Mouse (Mus musculus) neural tube, embryonic 15.5 days (tissue): ENCODE measurements around the gene Cpt1b. TPM values are rescaled to one million over a fixed set of nuclear protein-coding genes. Genes with fewer than 3 reads are reported as not detected.
A peak's percentile ranks its signal among the peaks of the same experiment; 100 is the strongest.

Source experiments
- ATAC-seq: fragments of 200-750 bp; cut with Nextera tagmentation; 2 replicates; pipeline ENCODE4 v1.8.0; 2017; ENCODE audit warnings: mild to moderate bottlenecking, moderate TSS enrichment, moderate library complexity; ENCODE audit not compliant: low FRiP score
- H3K27ac ChIP-seq: fragments of 300-500 bp; sonication (generic); replicated peaks from 2 replicates; pipeline ENCODE4 v1.5.1; 2015; ENCODE audit warnings: mild to moderate bottlenecking, inconsistent platforms
- H3K27me3 ChIP-seq: fragments of 300-500 bp; sonication (generic); replicated peaks from 2 replicates; pipeline ENCODE4 v1.6.1; 2015; ENCODE audit warnings: inconsistent platforms
- H3K36me3 ChIP-seq: fragments of 300-500 bp; sonication (generic); 2 replicates; pipeline ENCODE4 v1.6.1; 2015; ENCODE audit warnings: inconsistent platforms
- H3K4me1 ChIP-seq: fragments of 300-500 bp; sonication (generic); 2 replicates; pipeline ENCODE4 v1.6.1; 2015; ENCODE audit warnings: inconsistent platforms
- H3K4me2 ChIP-seq: fragments of 300-500 bp; sonication (generic); 2 replicates; pipeline ENCODE4 v1.6.1; 2015; ENCODE audit warnings: inconsistent platforms, mild to moderate bottlenecking, moderate library complexity
- H3K4me3 ChIP-seq: fragments of 300-500 bp; sonication (generic); replicated peaks from 2 replicates; pipeline ENCODE4 v1.5.1; 2015; ENCODE audit warnings: mild to moderate bottlenecking, inconsistent platforms
- H3K9ac ChIP-seq: fragments of 300-500 bp; sonication (generic); replicated peaks from 2 replicates; pipeline ENCODE4 v1.6.1; 2015; ENCODE audit warnings: mild to moderate bottlenecking, inconsistent platforms
- H3K9me3 ChIP-seq: fragments of 300-500 bp; sonication (generic); replicated peaks from 2 replicates; pipeline ENCODE4 v1.6.1; 2016; ENCODE audit warnings: inconsistent platforms
- WGBS: fragments of 180-500 bp; shearing (Covaris S2); methylation state at CpG from one replicate; pipeline ENCODE4 v1.1.7; 2015; ENCODE audit warnings: mixed read lengths; 5-methylcytosine and 5-hydroxymethylcytosine counted together
- polyA plus RNA-seq: library from polyadenylated mRNA; unstranded; fragments of >200 nt; fragmentation: Nextera tagmentation; extraction: Ambion mirVana; gene quantifications from 2 replicates; pipeline ENCODE4 v1.2.1, GENCODE M21; 2015

Cpt1b gene
- polyA plus RNA-seq, 1 experiment from 2014 or later = 1.2 TPM

DNA sequence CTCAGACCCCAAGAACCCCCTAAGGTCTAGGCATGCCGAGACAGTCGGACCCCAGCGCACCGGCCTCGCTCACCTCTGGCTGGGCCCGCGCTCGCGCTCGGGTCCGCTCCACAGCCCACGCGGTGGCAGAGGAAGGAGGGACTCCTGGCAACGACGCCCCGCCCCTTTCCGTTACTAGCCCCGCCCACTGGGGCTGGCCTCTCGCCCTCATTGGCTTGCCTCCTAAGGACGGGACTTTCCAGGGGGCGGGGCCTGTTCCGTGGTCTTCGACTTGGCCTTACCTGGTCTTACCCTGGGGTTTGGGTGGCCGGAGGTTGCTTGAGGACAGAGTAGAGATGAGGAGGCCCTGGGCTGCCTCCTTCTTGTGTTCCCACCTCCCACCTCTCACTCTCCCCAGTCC is 15.5 kb downstream of the Cpt1b start, which contains the start of gene Syce3:
Gene Syce3, minus strand, starts transcription at position 386 of the 400 bp plus-strand sequence.
- Histone ChIP-seq H3K27me3 (no peaks in the 10 kb centered on the region), H3K9me3 (peaks cover 6% of the 10 kb centered on the region; the same call in 1 of the 2 replicates), H3K27ac (no peak within 1 kb of the TSS), H3K4me2 (no peak within 1 kb of the TSS), H3K4me1 (no peaks in the 10 kb centered on the region), H3K4me3 (no peak within 1 kb of the TSS), H3K9ac (no peak within 1 kb of the TSS), H3K36me3 (no peaks in the 10 kb centered on the region; the same call in 1 of the 2 replicates)
- WGBS = 86% methylated on average over 24 of the region's 24 CpGs
- ATAC-seq = no peak

DNA sequence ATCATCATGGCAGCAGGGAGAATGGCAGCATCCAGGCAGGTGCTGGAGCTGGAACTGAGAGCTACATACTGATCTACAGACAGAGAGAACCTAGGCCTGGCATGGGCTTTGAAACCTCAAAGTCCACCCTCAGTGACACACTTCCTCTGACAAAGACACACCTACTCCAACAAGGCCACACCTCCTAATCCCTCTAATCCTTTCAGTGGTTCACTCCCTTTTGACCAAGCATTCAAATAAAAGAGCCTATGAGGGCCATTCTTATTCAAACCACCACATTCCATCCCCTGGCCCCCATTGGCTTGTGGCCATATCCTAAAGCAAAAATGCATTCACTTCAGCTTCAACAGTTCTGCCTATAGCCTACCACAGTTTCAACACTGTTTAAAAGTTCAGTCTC is 19.0 kb downstream of the Cpt1b start:
- ATAC-seq = no peak
- peaks cover 6% of the 10 kb centered on the region; the same call in 1 of the 2 replicates for H3K9me3 ChIP-seq
- no peak overlapping the region for H3K4me2 ChIP-seq
- no peaks in the 10 kb centered on the region; the same call in 1 of the 2 replicates for H3K36me3 ChIP-seq
- no peak overlapping the region for H3K4me3 ChIP-seq
- no peak overlapping the region for H3K27ac ChIP-seq
- no peaks in the 10 kb centered on the region for H3K4me1 ChIP-seq
- H3K9ac ChIP-seq = no peak overlapping the region
- no peaks in the 10 kb centered on the region for H3K27me3 ChIP-seq

DNA sequence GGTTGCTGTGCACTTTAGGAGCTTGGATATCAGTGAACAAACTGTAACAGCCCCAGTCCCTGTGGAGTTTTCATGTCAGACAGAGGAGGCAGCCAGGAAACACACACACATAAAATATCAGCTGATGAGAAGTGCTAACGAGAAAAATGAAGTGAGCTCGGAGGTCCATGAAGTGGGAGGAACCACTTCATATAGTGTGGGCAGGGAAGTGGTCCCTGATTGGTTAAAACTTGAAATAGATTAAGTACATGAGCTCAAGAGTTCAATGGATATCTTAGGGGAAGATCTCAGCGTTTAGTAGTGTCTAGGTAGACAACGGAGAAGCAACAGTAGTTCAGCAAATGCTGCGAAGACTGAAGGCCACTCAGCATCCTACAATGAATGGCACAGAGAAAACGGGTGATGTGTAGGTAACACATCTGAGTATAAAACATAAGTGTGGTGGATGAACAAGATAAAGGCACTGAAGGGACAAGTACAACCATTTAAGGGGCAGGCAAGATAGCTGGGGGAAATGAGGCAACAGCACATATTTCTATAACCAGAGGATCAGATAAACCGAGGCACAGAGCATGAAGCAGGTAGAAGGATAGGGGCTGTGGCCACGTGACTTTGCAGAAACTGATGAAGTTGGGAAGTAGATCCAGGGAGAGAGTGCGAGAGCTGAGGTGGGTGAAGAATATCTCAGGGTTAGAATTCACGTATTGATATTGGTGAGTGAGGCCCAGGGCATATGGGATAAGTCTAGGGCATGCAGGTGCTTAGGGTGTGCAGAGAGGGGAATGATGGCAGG is 20.6 kb downstream of the Cpt1b start:
- peaks cover 6% of the 10 kb centered on the region; the same call in 1 of the 2 replicates for H3K9me3 ChIP-seq
- no peaks in the 10 kb centered on the region for H3K4me1 ChIP-seq
- no peak overlapping the region for H3K4me3 ChIP-seq
- H3K36me3 ChIP-seq = no peaks in the 10 kb centered on the region; the same call in 1 of the 2 replicates
- no peak overlapping the region for H3K27ac ChIP-seq
- no peaks in the 10 kb centered on the region for H3K27me3 ChIP-seq
- no peak for ATAC-seq
- H3K4me2 ChIP-seq = no peak overlapping the region
- 87% methylated on average over 10 of the region's 10 CpGs for WGBS
- H3K9ac ChIP-seq = no peak overlapping the region

DNA sequence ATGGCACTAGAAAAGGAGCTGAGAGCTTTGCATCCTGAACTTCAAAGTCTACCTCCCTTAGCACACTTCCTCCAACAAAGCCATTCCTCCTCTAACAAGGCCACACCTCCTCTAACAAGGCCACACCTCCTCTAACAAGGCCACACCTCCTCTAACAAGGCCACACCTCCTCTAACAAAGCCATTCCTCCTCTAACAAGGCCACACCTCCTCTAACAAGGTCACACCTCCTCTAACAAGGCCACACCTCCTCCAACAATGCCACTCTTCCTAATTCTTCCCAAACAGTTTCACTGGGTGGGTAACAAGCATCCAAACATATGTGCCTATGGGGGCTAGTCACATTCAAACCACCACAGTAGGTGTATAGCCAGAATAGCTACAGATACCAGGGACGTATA is 23.2 kb downstream of the Cpt1b start:
- H3K36me3 ChIP-seq = no peaks in the 10 kb centered on the region
- H3K9me3 ChIP-seq = no peaks in the 10 kb centered on the region
- no peak overlapping the region for H3K27ac ChIP-seq
- no peak overlapping the region for H3K4me2 ChIP-seq
- H3K4me3 ChIP-seq = no peak overlapping the region
- no peaks in the 10 kb centered on the region for H3K27me3 ChIP-seq
- ATAC-seq = no peak
- H3K4me1 ChIP-seq = no peaks in the 10 kb centered on the region
- 93% methylated on average over 1 of the region's 1 CpGs for WGBS
- no peak overlapping the region for H3K9ac ChIP-seq

DNA sequence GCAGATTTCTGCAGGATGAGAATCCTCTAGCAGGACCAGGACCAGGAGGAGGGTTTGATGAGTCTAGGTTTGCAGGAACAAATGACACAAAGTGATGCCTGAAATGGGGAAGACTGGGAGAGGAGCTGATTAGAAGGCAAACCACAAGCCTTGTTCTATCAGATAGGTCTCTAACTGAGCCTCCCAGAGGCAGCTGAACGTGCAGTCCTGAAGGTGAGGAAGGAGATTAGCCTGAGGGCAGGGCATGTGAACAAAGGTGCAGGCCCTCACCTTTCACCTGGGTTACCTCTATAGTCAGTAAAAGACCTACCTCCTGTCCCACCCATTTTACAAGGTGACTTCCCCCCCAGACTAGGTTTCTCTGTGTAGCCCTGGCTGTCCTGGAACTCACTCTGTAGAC is 25.9 kb downstream of the Cpt1b start:
- Histone ChIP-seq H3K9me3 (no peaks in the 10 kb centered on the region), H3K9ac (no peak overlapping the region), H3K27ac (no peak overlapping the region), H3K27me3 (no peaks in the 10 kb centered on the region), H3K36me3 (no peaks in the 10 kb centered on the region), H3K4me3 (no peak overlapping the region), H3K4me2 (no peak overlapping the region), H3K4me1 (no peaks in the 10 kb centered on the region)
- ATAC-seq = no peak
- 67% methylated on average over 1 of the region's 1 CpGs for WGBS

DNA sequence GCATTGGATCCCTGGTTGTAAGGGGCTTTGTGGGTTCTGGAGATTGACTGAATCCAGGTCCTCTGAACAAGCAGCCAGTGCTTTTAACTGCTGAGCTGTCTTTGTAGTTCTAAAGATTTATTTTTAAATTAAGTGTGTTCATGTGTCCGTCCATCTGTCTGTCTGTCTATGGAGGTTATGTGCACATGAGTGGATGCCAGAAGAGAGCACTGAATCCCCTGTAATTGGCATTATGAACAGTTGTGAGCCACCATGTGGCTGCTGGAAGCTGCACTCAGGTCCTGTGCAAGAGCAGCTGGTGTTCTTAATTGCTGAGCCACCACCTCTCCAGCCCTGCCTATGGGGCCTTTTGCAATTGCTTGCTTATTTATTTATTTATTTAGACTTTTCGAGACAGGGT is 27.5 kb downstream of the Cpt1b start:
- H3K27ac ChIP-seq = no peak overlapping the region
- no peak overlapping the region for H3K9ac ChIP-seq
- WGBS = 63% methylated on average over 2 of the region's 2 CpGs
- H3K36me3 ChIP-seq = no peaks in the 10 kb centered on the region
- H3K9me3 ChIP-seq = no peaks in the 10 kb centered on the region
- no peak for ATAC-seq
- H3K4me1 ChIP-seq = no peaks in the 10 kb centered on the region
- H3K4me3 ChIP-seq = no peak overlapping the region
- H3K27me3 ChIP-seq = no peaks in the 10 kb centered on the region
- H3K4me2 ChIP-seq = no peak overlapping the region

DNA sequence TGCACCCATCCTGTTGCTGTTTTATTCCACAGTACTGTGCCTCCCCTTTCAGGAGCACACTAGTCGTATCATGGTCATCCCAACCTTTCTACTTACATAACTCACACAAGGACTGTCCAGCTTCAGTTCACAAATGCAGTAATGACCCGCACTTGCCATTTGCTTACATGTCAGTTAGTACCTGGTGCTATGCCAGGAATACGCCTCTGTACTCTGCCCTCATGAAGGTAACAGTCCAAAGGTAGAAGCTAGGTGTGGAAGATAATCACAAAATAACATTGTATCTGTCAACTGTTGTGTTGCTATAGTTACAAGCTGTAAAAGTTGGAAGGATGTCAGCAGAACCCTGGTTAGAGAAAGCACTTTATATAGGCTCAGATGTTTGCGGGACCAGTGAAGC is 28.8 kb downstream of the Cpt1b start:
- Histone ChIP-seq H3K4me2 (no peak overlapping the region), H3K27me3 (no peaks in the 10 kb centered on the region), H3K9me3 (no peaks in the 10 kb centered on the region), H3K36me3 (no peaks in the 10 kb centered on the region), H3K4me1 (no peaks in the 10 kb centered on the region), H3K4me3 (no peak overlapping the region), H3K27ac (no peak overlapping the region), H3K9ac (no peak overlapping the region)
- 89% methylated on average over 4 of the region's 4 CpGs for WGBS
- ATAC-seq = no peak

DNA sequence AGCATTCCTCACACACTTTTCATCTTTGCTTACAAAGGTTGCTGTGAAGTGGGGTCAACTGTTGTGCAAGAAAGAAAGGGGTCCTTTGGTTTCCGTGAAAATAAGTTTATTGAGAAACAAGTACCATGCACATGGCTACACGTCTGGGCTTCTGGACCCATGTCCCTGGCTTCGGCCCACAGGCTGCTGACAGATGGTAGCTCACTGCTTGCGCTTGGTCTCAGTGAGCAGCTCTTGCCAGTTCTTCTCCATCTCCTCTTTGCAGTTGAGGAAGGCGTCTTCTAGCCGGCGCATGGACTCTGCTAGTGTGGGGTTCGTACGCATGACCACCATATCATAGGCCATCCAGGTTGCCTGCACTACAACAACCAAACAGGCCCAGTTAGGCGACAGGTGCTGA is 35.6 kb downstream of the Cpt1b start:
- H3K4me2 ChIP-seq = no peak overlapping the region
- H3K9me3 ChIP-seq = no peaks in the 10 kb centered on the region
- H3K36me3 ChIP-seq = no peaks in the 10 kb centered on the region
- no peaks in the 10 kb centered on the region for H3K27me3 ChIP-seq
- no peak for ATAC-seq
- no peak overlapping the region for H3K4me3 ChIP-seq
- no peaks in the 10 kb centered on the region for H3K4me1 ChIP-seq
- no peak overlapping the region for H3K27ac ChIP-seq
- no peak overlapping the region for H3K9ac ChIP-seq
- 93% methylated on average over 10 of the region's 10 CpGs for WGBS

DNA sequence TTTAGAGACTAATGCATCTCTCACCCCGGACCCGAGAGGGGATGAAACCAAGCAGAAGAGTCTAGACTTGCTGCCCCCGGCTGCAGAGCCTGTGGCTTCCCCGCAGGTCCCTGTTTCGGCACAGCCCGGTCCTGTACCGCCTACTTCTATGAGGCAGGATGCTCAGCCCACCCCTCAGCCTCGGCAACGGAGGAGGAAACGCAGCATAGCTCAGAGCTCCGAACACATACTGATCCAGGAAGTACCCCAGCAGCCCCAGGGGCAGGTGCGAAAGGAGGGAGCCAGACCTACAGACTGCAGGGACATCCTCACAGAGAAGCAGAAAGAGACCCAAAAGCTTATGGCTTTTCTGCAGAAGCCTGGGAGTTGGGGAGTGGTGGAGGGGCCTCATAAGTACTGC is 38.5 kb downstream of the Cpt1b start:
- H3K9ac ChIP-seq = no peak overlapping the region
- H3K4me3 ChIP-seq = no peak overlapping the region
- 54% methylated on average over 12 of the region's 12 CpGs for WGBS

DNA sequence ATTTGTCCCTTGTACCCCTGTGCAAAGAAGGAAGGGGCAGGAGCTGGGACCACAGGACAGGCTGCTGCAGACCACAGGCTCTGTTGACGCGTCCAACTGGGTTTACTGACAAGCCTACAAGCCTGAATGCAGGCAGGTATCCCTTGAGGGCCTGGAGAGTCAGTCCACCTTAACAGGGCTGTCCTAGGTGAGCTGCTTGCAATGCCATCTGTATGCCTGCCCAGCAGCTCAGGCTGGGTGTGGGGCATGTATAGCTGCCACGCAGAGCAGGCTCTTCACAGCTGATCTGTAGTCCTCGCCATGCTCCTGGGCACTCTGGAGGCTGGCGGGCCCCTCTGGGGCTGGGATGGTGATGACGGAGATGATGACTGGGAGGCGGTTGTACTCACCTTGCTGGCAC is 41.0 kb downstream of the Cpt1b start, which contains the start of gene Klhdc7b:
Gene Klhdc7b, plus strand, starts transcription at position 301 of the 400 bp plus-strand sequence.
- no peak within 1 kb of the TSS for H3K27ac ChIP-seq
- no peak within 1 kb of the TSS for H3K4me3 ChIP-seq
- no peak within 1 kb of the TSS for H3K4me2 ChIP-seq
- H3K9ac ChIP-seq = no peak within 1 kb of the TSS
- no peak for ATAC-seq
- 88% methylated on average over 7 of the region's 7 CpGs for WGBS
- H3K27me3 ChIP-seq = peaks cover 8% of the 10 kb centered on the region
- no peaks in the 10 kb centered on the region for H3K4me1 ChIP-seq
- H3K9me3 ChIP-seq = no peaks in the 10 kb centered on the region
- H3K36me3 ChIP-seq = no peaks in the 10 kb centered on the region

More for the DNA sequence above, 38.5 kb downstream of the Cpt1b start:
- no peaks in the 10 kb centered on the region for H3K9me3 ChIP-seq
- no peaks in the 10 kb centered on the region for H3K4me1 ChIP-seq
- no peaks in the 10 kb centered on the region; the same call in none of the 2 replicates for H3K27me3 ChIP-seq
- no peak overlapping the region for H3K27ac ChIP-seq
- no peaks in the 10 kb centered on the region for H3K36me3 ChIP-seq
- ATAC-seq = no peak
- no peak overlapping the region for H3K4me2 ChIP-seq

DNA sequence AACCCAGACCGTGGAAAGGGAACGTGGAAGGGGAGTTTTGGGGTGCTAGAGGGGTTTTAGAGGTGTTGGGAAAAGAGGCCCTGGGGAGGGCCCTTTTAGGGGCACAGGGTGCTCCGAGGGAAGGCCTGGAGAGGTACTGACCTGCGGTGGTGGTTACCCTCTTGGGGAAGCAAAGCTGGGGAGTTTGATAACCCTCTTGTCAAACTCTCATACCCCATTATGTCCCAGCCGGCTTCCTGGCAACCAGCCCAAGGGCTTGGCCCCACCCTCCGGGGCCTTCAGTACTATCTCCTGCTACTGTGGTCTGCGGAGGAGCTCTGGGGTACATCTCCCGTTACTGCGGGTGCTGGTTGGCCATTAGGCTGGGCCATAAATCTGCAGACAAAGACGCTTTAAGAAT is 46.2 kb downstream of the Cpt1b start:
- Histone ChIP-seq H3K9ac (0 out of 2 replicates have a peak overlapping the region, but pooled peaks have one; percentile 23), H3K27ac (no peak overlapping the region), H3K36me3 (no peaks in the 10 kb centered on the region), H3K4me2 (peak overlapping the region; percentile 62), H3K4me3 (peak overlapping the region; percentile 35), H3K4me1 (peaks cover 21% of the 10 kb centered on the region), H3K27me3 (peaks cover 46% of the 10 kb centered on the region), H3K9me3 (no peaks in the 10 kb centered on the region)
- 4% methylated on average over 10 of the region's 10 CpGs for WGBS
- no peak for ATAC-seq

DNA sequence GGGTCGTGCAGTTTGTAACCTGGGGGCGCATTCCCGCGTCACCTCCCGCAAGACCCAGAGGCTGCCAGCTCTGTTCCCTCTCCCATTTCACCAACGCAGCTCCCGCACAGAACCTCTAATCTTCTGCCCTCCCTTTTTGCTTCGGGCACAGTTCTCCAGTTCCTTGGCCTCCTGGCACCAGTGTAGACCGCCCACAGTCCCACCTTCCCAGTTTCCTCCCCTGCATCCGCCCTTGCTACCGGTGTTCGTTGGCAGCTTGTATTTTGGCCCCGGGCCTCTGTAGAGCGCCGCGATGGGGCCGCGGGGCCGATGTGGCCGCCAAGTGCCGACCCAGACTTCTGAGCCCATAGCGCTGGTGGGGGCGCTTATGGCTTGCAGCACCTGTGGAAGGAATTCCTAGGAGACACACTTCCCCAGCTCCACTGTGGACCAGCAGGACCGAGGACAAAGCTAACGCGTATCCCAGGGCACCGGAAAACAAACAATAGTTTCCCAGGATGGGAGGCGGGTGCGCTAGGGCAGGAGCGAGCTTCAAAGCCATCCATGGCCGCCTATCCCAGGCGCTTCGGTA is 46.7 kb downstream of the Cpt1b start, which contains the start of gene Odf3b:
Gene Odf3b, minus strand, starts transcription at position 452 of the 571 bp plus-strand sequence.
- 1% methylated on average over 33 of the region's 33 CpGs for WGBS
- ATAC-seq = no peak
- peaks cover 46% of the 10 kb centered on the region for H3K27me3 ChIP-seq

More for the DNA sequence above, 46.7 kb downstream of the Cpt1b start, which contains the start of gene Odf3b:
- H3K4me3 ChIP-seq = peak within 1 kb of the TSS; percentile 35
- no peaks in the 10 kb centered on the region for H3K9me3 ChIP-seq
- peak within 1 kb of the TSS; percentile 23 for H3K9ac ChIP-seq
- H3K36me3 ChIP-seq = no peaks in the 10 kb centered on the region
- H3K27ac ChIP-seq = no peak within 1 kb of the TSS
- H3K4me2 ChIP-seq = peak within 1 kb of the TSS; percentile 62
- peaks cover 25% of the 10 kb centered on the region for H3K4me1 ChIP-seq
